Mouse (Mus musculus) heart, embryonic 10.5 days (tissue): ENCODE results near the gene Coro1b. TPM values are rescaled to one million over a fixed set of nuclear protein-coding genes. Genes with fewer than 3 reads are reported as not detected.
A peak's percentile ranks its signal among the peaks of the same experiment; 100 is the strongest.
"Not testable (repeated sequence)": the region's sequence is repeated elsewhere in the genome, so short reads cannot be mapped to it uniquely, and the experiment has no call there.

ENCODE experiments used
- DNase-seq: peaks from one replicate; pipeline ENCODE4 v3.0.0-alpha.2; 2017; ENCODE audit warnings: low spot score
- H3K27ac ChIP-seq: fragments of 300-500 bp; sonication (generic); 2 replicates; pipeline ENCODE4 v1.5.1; 2016; ENCODE audit warnings: mild to moderate bottlenecking
- H3K27me3 ChIP-seq: fragments of 300-500 bp; sonication (generic); 2 replicates; pipeline ENCODE4 v1.6.1; 2016; ENCODE audit warnings: mild to moderate bottlenecking; ENCODE audit not compliant: poor library complexity, insufficient read depth, severe bottlenecking
- H3K36me3 ChIP-seq: fragments of 300-500 bp; sonication (generic); 2 replicates; pipeline ENCODE4 v1.6.1; 2016; ENCODE audit warnings: mild to moderate bottlenecking, moderate library complexity
- H3K4me1 ChIP-seq: fragments of 300-500 bp; sonication (generic); 2 replicates; pipeline ENCODE4 v1.6.1; 2016; ENCODE audit warnings: mild to moderate bottlenecking
- H3K4me3 ChIP-seq: fragments of 300-500 bp; sonication (generic); 2 replicates; pipeline ENCODE4 v1.5.1; 2016; ENCODE audit warnings: mild to moderate bottlenecking, moderate library complexity
- H3K9me3 ChIP-seq: fragments of 300-500 bp; sonication (generic); 2 replicates; pipeline ENCODE4 v1.6.1; 2016; ENCODE audit warnings: mild to moderate bottlenecking, moderate library complexity
- WGBS: fragments of 180-500 bp; shearing (Covaris S2); methylation state at CpG from one replicate; pipeline ENCODE4 v1.1.7; 2016; 5-methylcytosine and 5-hydroxymethylcytosine counted together
- polyA plus RNA-seq: library from polyadenylated mRNA; unstranded; fragments of >200 nt; fragmentation: Nextera tagmentation; extraction: Ambion mirVana; gene quantifications from 2 replicates; pipeline ENCODE4 v1.2.1, GENCODE M21; 2016

The Coro1b gene
- polyA plus RNA-seq, 1 experiment from 2014 or later: 146 TPM

DNA sequence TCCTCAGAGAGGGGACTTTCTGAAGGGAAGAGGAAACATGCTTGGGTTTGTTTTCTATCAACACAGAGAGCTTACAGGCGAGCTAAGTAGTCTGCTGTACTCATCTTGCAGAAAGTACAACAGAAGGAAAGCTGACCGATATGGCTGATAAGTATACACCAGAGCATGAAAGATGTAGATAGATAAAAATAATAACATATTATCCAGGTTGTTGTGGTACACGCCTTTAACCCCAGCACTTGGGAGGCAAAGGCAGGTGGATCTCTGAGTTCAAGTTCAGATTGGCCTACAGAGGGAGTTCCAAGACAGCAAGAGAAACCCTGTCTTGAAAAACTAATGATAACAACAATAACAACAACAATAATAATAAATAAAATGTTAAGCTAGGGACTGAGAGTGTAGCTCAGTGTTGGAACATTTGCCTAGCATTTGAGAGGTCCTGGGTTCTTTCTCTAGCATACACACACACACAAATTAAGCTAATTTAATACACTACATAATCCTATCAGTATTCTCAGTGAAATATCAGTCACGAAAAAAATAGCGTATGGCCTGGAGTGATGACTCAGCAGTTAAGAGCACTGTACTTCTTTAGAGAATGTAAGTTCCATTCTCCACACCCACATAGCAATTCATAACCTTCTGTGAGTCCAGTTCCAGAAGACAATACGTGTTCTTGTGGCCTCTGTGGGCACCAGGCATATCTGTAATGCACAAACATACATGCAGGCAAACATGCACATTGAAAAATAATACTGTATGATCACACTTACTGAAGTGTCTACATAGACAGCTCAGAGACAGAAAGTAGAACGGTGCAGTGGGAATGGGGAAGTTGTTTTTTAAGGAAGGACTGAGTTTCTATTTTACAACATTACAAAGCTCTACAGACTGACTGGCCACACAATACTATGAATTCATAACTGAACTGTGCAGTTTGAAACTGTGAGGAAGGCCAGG lies 25.7 kb upstream of the Coro1b start:
- H3K9me3 ChIP-seq: no peaks in the 10 kb centered on the region
- H3K27ac ChIP-seq: no peak overlapping the region
- H3K27me3 ChIP-seq: no peaks in the 10 kb centered on the region
- 79% methylated on average over 7 of the region's 7 CpGs for WGBS
- H3K4me1 ChIP-seq: peaks cover 28% of the 10 kb centered on the region
- DNase-seq: no peak
- peaks cover 14% of the 10 kb centered on the region for H3K36me3 ChIP-seq
- no peak overlapping the region for H3K4me3 ChIP-seq

DNA sequence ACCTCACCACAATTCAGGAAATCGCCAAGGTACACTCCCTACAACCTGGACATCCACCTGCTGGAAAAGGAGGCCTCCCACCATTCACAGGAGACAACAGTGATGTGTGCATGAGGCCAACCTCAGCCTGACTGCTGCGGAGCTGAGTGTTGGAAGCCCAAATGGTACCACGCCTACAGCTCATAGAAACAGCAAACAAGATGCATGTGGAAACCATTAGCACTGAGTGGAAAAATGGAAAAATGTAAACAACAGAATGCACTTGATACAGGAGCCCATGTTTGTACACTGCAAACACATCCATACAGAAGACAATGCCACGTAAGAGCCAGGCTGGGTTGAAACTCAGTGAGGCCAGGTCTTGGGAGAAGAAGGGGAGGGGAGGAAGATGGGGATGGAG lies 24.0 kb upstream of the Coro1b start:
- H3K27ac ChIP-seq: no peak overlapping the region
- H3K4me3 ChIP-seq: no peak overlapping the region
- peaks cover 28% of the 10 kb centered on the region for H3K4me1 ChIP-seq
- no peaks in the 10 kb centered on the region for H3K27me3 ChIP-seq
- DNase-seq: no peak
- peaks cover 19% of the 10 kb centered on the region for H3K36me3 ChIP-seq
- no peaks in the 10 kb centered on the region for H3K9me3 ChIP-seq
- 81% methylated on average over 4 of the region's 4 CpGs for WGBS

DNA sequence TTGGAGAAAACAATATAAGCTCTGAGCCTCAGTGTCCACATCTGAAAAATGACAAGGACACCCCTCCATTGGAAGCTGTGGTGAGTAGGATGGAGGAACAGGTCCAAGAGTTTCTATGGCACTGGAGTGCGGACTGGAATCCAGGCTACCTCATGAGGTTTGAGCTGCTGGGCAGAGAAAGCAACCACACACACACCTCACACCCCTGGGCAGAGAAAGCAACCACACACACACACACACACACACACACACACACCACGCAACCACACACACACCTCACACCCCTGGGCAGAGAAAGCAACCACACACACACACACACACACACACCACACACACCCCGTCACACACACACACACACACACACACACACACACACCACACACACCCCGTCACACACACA lies 23.2 kb upstream of the Coro1b start:
- Histone ChIP-seq H3K4me1 (peaks cover 30% of the 10 kb centered on the region), H3K36me3 (peaks cover 26% of the 10 kb centered on the region), H3K27ac (peak overlapping the region; percentile 92), H3K4me3 (peak overlapping the region; percentile 84)
- H3K27me3 ChIP-seq, DNase-seq, H3K9me3 ChIP-seq: not testable (repeated sequence)
- WGBS: 18% methylated on average over 4 of the region's 4 CpGs

DNA sequence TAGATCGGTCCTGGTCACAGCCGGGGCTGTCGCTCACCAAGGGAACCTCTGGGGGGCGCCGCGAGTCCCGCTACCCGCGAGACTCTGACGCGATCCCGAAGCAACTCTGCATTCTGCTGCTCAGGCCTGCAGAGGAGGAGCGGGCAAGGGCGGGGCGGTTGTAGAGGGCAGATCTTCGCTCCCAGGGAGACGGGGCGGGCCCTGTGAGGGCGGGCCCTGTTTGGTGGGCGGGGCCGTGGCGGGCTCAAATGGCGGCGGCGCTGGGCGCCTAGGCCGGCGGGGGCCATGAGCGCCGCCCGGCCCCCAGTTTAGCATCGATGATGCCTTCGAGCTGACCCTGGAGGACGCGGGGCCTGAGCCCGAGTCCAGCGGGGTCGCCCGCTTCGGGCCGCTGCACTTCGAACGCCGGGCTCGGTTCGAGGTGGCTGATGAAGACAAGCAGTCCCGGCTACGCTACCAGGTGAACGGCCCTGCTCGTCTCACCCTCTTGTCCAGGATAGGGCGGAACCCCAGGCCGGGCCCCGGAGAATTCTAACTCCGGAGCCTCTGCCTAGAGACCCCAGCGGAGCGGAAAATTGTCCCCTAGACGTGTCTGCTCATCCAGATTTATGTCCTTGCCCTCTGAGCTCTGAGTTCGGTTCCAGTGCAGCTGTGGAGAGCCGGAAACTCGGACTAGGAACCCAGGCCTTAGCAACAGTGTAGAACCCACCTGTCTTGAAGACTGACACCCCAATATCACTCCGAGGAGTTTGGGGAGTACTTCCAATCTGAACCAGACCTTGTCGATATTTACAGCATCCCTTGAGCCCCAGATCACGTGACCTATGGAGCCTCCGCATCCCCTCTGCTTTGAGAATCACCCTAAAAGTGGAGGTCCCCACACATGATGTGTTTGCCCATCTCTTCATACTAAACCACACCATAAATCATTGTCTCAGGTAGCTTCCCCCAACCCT lies 22.4 kb upstream of the Coro1b start, which contains the start of gene Aip:
TSS of gene Aip (minus strand) at position 118 of the 956 bp plus-strand sequence.
- peak within 1 kb of the TSS; percentile 84 for H3K4me3 ChIP-seq
- peaks cover 22% of the 10 kb centered on the region for H3K4me1 ChIP-seq
- peak; percentile 99 for DNase-seq
- peak within 1 kb of the TSS; percentile 92 for H3K27ac ChIP-seq
- WGBS: 1% methylated on average over 64 of the region's 64 CpGs
- H3K9me3 ChIP-seq: no peaks in the 10 kb centered on the region
- H3K36me3 ChIP-seq: peaks cover 31% of the 10 kb centered on the region
- no peaks in the 10 kb centered on the region for H3K27me3 ChIP-seq

DNA sequence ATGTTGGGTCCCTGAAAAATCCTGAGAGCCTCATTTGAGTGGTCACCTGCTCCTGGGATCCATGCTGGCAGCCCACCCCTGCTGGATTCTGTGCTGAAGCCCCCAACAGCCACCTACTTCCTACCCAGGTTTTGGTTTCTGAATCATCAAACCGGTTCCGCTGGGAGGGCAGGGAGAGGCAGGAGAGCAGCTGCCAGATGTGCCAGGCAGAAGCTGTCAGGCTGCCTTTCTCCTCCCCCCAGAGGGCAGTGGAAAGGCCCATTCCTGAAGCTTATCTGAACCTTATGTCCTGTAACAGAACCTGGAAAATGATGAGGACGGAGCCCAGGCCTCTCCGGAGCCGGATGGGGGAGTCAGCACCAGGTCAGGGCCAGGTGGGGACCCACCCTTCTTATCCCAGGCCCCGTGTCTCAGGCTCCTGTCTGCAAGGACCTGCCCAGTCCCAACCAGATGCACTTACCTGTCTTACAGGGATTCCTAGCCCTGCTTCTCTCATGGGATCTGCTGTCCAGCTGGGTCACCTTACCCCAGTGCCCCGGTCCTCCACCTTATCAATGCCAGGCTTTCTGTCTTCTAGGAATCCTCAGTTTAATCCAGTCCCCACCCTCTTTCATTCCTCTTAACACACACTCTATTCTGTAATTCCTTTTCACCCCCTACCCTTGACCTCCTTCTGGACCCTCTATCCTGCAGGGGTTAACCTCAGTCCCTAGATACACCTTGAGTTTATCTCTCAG lies 21.5 kb upstream of the Coro1b start:
- Histone ChIP-seq H3K27ac (peak overlapping the region; percentile 92), H3K27me3 (no peaks in the 10 kb centered on the region), H3K4me1 (peaks cover 19% of the 10 kb centered on the region), H3K36me3 (peaks cover 40% of the 10 kb centered on the region), H3K4me3 (peak overlapping the region; percentile 84), H3K9me3 (no peaks in the 10 kb centered on the region)
- no peak for DNase-seq
- 67% methylated on average over 7 of the region's 7 CpGs for WGBS

DNA sequence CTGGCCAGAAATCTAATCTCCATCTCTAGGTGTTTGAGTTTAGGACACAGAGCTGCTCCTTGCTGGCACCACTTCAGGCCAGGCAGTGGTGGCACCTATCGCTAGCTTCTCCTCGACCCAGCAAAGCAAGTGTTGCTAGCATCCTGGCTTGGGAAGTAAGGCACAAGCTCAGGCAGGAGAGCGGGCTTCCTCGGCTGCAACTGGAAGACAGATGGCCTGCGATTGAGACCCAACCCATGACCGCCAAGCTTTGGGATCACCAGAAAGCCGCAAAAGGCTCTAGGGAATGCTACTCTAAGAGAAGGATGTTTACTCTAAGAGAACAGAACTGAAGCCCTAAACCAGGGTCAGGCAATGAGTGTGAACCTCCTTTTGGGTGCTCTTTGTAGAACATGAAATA lies 19.0 kb upstream of the Coro1b start:
- Histone ChIP-seq H3K27ac (no peak overlapping the region), H3K4me3 (no peak overlapping the region), H3K9me3 (no peaks in the 10 kb centered on the region), H3K27me3 (no peaks in the 10 kb centered on the region), H3K4me1 (peaks cover 19% of the 10 kb centered on the region), H3K36me3 (peaks cover 55% of the 10 kb centered on the region)
- no peak for DNase-seq
- WGBS: 90% methylated on average over 7 of the region's 7 CpGs

DNA sequence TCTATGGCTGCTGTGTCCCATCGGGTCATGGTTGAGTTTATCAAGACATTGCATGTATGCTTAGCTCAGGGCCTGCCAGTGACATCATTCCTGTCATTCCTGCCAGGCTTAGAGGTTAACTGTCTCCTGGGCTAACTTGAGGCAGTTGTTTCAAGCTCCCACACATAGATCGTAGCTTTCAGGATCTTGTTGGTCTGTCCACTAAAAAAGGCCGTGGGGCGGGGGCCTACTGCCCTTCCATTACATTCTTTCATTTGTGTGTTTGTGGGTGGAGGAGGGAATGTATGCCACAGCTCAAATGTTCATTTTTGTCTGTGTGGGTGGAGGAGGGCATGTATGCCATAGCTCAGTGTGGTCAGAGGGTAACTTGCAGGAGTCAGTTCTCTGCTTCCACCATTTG lies 18.3 kb upstream of the Coro1b start:
- Histone ChIP-seq H3K27me3 (no peaks in the 10 kb centered on the region), H3K9me3 (no peaks in the 10 kb centered on the region), H3K4me1 (peaks cover 19% of the 10 kb centered on the region), H3K27ac (no peak overlapping the region; the same call in 1 of the 2 replicates), H3K36me3 (peaks cover 55% of the 10 kb centered on the region), H3K4me3 (no peak overlapping the region)
- 78% methylated on average over 4 of the region's 4 CpGs for WGBS
- DNase-seq: no peak

DNA sequence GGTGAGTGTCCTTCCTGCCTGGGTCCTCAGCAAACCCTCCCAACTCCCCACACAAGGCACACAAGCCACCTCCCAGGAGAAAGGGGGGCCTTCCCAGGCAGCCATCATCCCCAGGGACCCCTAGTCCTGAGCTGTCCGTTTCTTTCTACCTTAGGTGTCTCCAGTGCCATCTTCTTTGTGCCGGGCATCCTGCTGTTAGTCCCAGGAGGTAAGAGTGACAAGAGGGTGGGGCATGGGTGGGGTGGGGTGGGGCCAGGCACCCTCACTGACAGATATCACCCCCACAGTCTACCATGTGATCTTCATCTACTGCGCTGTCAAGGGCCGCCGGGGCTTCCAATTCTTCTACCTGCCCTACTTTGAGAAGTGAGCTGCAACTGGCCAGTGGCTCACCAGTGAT lies 17.3 kb upstream of the Coro1b start:
- Histone ChIP-seq H3K36me3 (peaks cover 55% of the 10 kb centered on the region), H3K9me3 (no peaks in the 10 kb centered on the region), H3K27me3 (no peaks in the 10 kb centered on the region), H3K4me3 (0 out of 2 replicates have a peak overlapping the region, but pooled peaks have one; percentile 12), H3K4me1 (peaks cover 19% of the 10 kb centered on the region), H3K27ac (no peak overlapping the region)
- DNase-seq: no peak
- 85% methylated on average over 5 of the region's 5 CpGs for WGBS

DNA sequence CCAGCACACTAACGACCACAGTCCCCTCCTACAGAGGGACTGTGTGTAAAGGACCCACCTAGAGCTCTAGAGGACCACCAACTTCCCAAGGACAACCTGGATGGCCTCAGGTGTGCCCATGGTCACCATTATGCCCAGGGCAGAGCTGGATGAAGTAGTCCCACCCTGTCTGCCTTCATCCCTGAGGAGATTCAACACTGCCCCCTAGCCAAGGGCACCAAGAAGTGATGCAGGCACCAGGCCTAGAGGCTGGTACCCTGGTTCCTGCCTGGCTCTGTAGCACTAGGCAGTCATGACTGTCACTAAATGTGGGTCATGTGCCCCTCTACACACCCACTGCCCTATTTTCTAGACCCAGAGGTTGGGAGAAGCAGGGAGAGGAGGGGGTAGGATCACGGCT lies 16.7 kb upstream of the Coro1b start:
- DNase-seq: no peak
- Histone ChIP-seq H3K27me3 (no peaks in the 10 kb centered on the region), H3K27ac (no peak overlapping the region), H3K9me3 (no peaks in the 10 kb centered on the region), H3K4me3 (no peak overlapping the region), H3K4me1 (peaks cover 12% of the 10 kb centered on the region), H3K36me3 (peaks cover 55% of the 10 kb centered on the region)
- WGBS: 92% methylated on average over 2 of the region's 2 CpGs

DNA sequence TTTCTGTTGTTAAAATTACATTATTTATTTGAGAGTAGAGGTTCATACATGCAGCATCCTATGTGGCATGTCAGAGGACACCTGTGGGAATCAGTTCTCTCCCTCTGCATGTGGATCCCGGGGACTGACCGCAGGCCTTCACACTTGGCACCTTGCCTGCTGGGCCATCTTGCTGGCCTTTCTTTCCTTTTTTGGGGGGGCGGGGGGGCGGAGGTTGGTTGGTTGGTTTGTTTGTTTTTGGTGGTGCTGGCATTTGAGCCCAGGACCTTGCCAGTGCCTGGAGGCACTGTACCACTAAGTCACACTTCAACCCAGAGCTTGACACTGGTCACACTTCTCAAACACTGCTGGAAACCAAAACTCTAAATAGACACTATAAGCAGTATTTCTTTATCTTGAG lies 14.1 kb upstream of the Coro1b start:
- Histone ChIP-seq H3K36me3 (peaks cover 36% of the 10 kb centered on the region), H3K27ac (no peak overlapping the region), H3K9me3 (no peaks in the 10 kb centered on the region), H3K4me3 (no peak overlapping the region), H3K27me3 (peaks cover 9% of the 10 kb centered on the region), H3K4me1 (0 out of 2 replicates have a peak, but pooled peaks cover 7% of the 10 kb centered on the region)
- 79% methylated on average over 4 of the region's 4 CpGs for WGBS
- DNase-seq: no peak

DNA sequence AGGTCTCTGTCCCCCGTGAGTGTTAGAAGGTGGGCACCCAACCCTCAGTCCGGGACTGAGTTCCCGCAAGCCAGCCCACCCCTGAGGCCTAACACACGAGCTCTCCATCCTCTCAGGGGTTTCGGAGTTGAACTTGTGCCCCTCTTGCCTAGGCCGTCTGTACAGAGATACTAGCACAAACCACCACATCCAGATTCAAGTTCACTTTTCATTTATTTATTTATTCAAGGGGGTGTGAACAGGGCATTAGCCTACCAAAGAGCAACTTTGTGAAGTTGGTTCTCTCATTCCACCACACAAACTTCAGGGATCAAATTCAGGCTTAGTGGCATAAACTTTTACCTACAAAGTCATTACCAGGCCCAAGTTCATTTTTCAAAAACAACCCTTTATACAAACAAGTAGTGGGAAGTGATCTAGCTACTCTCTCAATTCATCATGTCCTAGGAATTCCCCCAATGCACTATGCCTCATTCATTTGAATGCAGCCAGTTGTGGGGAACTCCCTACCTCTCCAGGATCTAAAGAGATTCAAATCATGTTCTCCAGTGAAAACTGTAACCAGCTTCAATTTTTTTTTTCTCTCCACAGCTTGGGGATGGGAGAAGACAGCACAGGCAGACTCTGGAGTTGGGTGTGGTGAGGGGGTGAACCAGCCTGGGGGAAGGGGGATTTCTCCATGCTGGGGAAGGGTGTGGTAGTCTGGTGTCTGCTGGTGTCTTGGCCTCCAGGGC lies 13.0 kb upstream of the Coro1b start:
- WGBS: 78% methylated on average over 6 of the region's 6 CpGs
- H3K9me3 ChIP-seq, H3K4me1 ChIP-seq, H3K27ac ChIP-seq, DNase-seq, H3K4me3 ChIP-seq: not testable (repeated sequence)
- Histone ChIP-seq H3K27me3 (peaks cover 13% of the 10 kb centered on the region), H3K36me3 (peaks cover 29% of the 10 kb centered on the region)

DNA sequence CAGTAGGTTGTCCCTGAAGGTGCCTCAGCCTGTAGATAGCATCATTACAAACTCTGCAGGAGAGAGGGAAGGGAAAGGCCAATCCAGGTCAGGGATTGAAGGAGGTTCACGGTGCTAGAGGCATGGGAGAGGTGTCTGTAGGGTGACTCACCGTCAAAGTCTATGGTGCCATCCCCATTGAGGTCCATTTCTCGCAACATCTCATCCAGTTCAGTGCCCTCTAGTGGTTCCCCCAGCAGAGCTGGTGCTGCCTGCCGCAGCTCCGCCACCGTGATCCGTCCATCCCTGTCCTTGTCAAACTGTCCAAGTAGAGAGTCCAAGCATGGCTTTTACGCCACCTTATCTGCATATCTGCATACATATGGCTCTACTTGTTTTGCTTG lies 12.5 kb upstream of the Coro1b start:
- peaks cover 16% of the 10 kb centered on the region for H3K27me3 ChIP-seq
- not testable (repeated sequence) for H3K4me1 ChIP-seq, H3K27ac ChIP-seq, DNase-seq, H3K9me3 ChIP-seq, H3K4me3 ChIP-seq
- H3K36me3 ChIP-seq: peaks cover 24% of the 10 kb centered on the region
- WGBS: 20% methylated on average over 8 of the region's 8 CpGs
